ENCODE assay signal across 9 mouse cellular contexts in genomic region chr10:122803906-122804305, GRCm38 (mm10).
DNase-seq lines count a peak whose midpoint lies in the region; ATAC-seq and TF ChIP-seq lines count a peak whose summit lies in the region.
"Had no signal": no experiment of that assay in that cellular context is flagged by ENCODE, and none has a peak within 500 bp of the region (broad histone marks: within the 10 kb centered on the region; RNA-seq: fewer than 3 reads in every experiment).

No protein-coding gene starts in this region.

- H3K27me3 ChIP-seq in forebrain, embryonic 10.5 days (ENCODE audit: poor library complexity, severe bottlenecking) = peaks cover 7% of the 10 kb centered on the region; the same call in 1 of the 2 replicates
- no peaks in the 10 kb centered on the region for H3K27me3 ChIP-seq in forebrain, embryonic 15.5 days
- no peaks in the 10 kb centered on the region for H3K27me3 ChIP-seq in MEL (ENCODE audit: control insufficient read depth in 1 of 2, insufficient read depth in 2 of 2, low read length in 2 of 2)
- H3K27me3 ChIP-seq: lung, embryonic 15.5 days had no signal

- peaks cover 27% of the 10 kb centered on the region for H3K4me1 ChIP-seq in forebrain, embryonic 10.5 days
- H3K4me1 ChIP-seq in forebrain, embryonic 15.5 days = peaks cover 20% of the 10 kb centered on the region
- peaks cover 0 to 2% of the 10 kb centered on the region in 2 experiments; a peak in 2 of 4 replicates for H3K4me1 ChIP-seq in MEL (ENCODE audit: control insufficient read depth in 1 of 2, insufficient read depth in 2 of 2, low read length in 2 of 2)

- no peak for TF ChIP-seq POLR2A in MEL (IDR thresholded peaks at IDR 0.05; ENCODE audit: control insufficient read depth in 1 of 2, insufficient read depth in 1 of 2, low read depth in 1 of 2, low read length in 2 of 2, poor library complexity in 1 of 2)

- no peak overlapping the region for H3K4me3 ChIP-seq in forebrain, embryonic 10.5 days
- H3K4me3 ChIP-seq in forebrain, embryonic 15.5 days = no peak overlapping the region
- no peak overlapping the region for H3K4me3 ChIP-seq in MEL (ENCODE audit: control insufficient read depth in 1 of 2, insufficient read depth in 1 of 2, low read depth in 2 of 2, low read length in 2 of 2)
- H3K4me3 ChIP-seq: lung, embryonic 15.5 days had no signal

- peak; percentile 63 to 89 (median 84) for TF ChIP-seq CTCF in MEL (IDR thresholded peaks at IDR 0.05 in 2 of 3, conservative IDR thresholded peaks at IDR 0.05 in 1 of 3; ENCODE audit: control insufficient read depth in 1 of 3, insufficient read depth in 1 of 3, low read depth in 2 of 3, low read length in 3 of 3, poor library complexity in 1 of 3, severe bottlenecking in 1 of 3)

- intact Hi-C loops in gastrocnemius, postnatal 14 days (cut with DNase I; ENCODE audit: low total_unique reads) = loop anchor here (10.0 kb wide), 1 partner anchor 291 kb away; no protein-coding TSS in a partner anchor

- TF ChIP-seq EP300 in MEL (IDR thresholded peaks at IDR 0.05; ENCODE audit: low read depth in 1 of 2, low read length in 2 of 2) = no peak

- peaks cover 3% of the 10 kb centered on the region; the same call in 1 of the 2 replicates for H3K9me3 ChIP-seq in forebrain, embryonic 10.5 days
- no peaks in the 10 kb centered on the region for H3K9me3 ChIP-seq in forebrain, embryonic 15.5 days
- no peaks in the 10 kb centered on the region for H3K9me3 ChIP-seq in MEL (replicated peaks; ENCODE audit: insufficient read depth, low read length)
- H3K9me3 ChIP-seq: lung, embryonic 15.5 days had no signal

- no peak for ATAC-seq in forebrain, embryonic 15.5 days (replicated peaks)

- H3K36me3 ChIP-seq in forebrain, embryonic 10.5 days (replicated peaks) = no peaks in the 10 kb centered on the region
- H3K36me3 ChIP-seq in forebrain, embryonic 15.5 days = no peaks in the 10 kb centered on the region
- H3K36me3 ChIP-seq in MEL (ENCODE audit: control insufficient read depth in 1 of 2, insufficient read depth in 2 of 2, low read length in 2 of 2) = peaks cover 0 to 4% of the 10 kb centered on the region in 2 experiments; a peak in 2 of 4 replicates
- H3K36me3 ChIP-seq: lung, embryonic 15.5 days had no signal

- H3K27ac ChIP-seq in forebrain, embryonic 10.5 days = no peak overlapping the region
- H3K27ac ChIP-seq in forebrain, embryonic 15.5 days (replicated peaks) = no peak overlapping the region
- no peak overlapping the region for H3K27ac ChIP-seq in MEL (ENCODE audit: control insufficient read depth, low read depth, low read length)
- H3K27ac ChIP-seq: lung, embryonic 15.5 days had no signal

- no peak overlapping the region for H3K4me2 ChIP-seq in forebrain, embryonic 15.5 days (replicated peaks)
- H3K4me2 ChIP-seq: lung, embryonic 15.5 days had no signal

- no peak overlapping the region for H3K9ac ChIP-seq in forebrain, embryonic 15.5 days (replicated peaks)
- H3K9ac ChIP-seq in MEL (ENCODE audit: control insufficient read depth, low read depth, low read length, poor library complexity, severe bottlenecking) = no peak overlapping the region
- H3K9ac ChIP-seq: lung, embryonic 15.5 days had no signal

- TF ChIP-seq RAD21 in MEL (IDR thresholded peaks at IDR 0.05; ENCODE audit: low read depth, low read length) = peak; percentile 91

- H3K79me2 ChIP-seq in MEL (ENCODE audit: control insufficient read depth, insufficient read depth, low read length, poor library complexity) = no peaks in the 10 kb centered on the region

- 18% methylated on average over 7 of the region's 7 CpGs for WGBS in forebrain, embryonic 10.5 days
- WGBS in forebrain, embryonic 15.5 days = 7% methylated on average over 7 of the region's 7 CpGs

- peak; percentile 78 for DNase-seq in forebrain, embryonic 10.5 days (ENCODE audit: extremely low spot score, low spot score)
- peak; percentile 83 for DNase-seq in MEL (ENCODE audit: low read depth, low spot score)
- DNase-seq in cerebellum, adult 9-11 months = peak; percentile 56
- DNase-seq in gastrocnemius, postnatal 14 days = peak; percentile 72
- DNase-seq in layer of hippocampus, adult 18-20 months (ENCODE audit: low spot score in 2 of 2) = peak; percentile 33 to 80
- DNase-seq in lung, postnatal 4 days = peak; percentile 65 to 84
- DNase-seq in spleen, postnatal 14 days (ENCODE audit: low spot score in 2 of 2) = peak; percentile 47 to 68

TF ChIP-seq in MEL, 35 proteins besides CTCF, POLR2A, EP300 and RAD21:
- TF ChIP-seq SMC3 (IDR thresholded peaks at IDR 0.05; ENCODE audit: low read depth, low read length) = peak; percentile 84
- peak; percentile 40; the same call in 1 of the 2 replicates for TF ChIP-seq SIN3A (IDR thresholded peaks at IDR 0.05; ENCODE audit: low read length)
- no peak for TF ChIP-seq MAZ (IDR thresholded peaks at IDR 0.05; ENCODE audit: low read depth, low read length)
- TF ChIP-seq ZNF384 (IDR thresholded peaks at IDR 0.05; ENCODE audit: low read depth, low read length) = peak; percentile 44; the same call in 1 of the 2 replicates
- TF ChIP-seq ZC3H11A (IDR thresholded peaks at IDR 0.05; ENCODE audit: low read depth, low read length) = peak; percentile 81
- no peak for TF ChIP-seq TCF12 (IDR thresholded peaks at IDR 0.05; ENCODE audit: low read depth, low read length)
TF ChIP-seq in MEL: peak in this region for 4.
